Mouse (Mus musculus): ENCODE measurements around the gene Dlgap1. TPM values are rescaled to one million over a fixed set of nuclear protein-coding genes. Genes with fewer than 3 reads are reported as not detected.
A peak's percentile ranks its signal among the peaks of the same experiment; 100 is the strongest.

The Dlgap1 gene
- polyA plus RNA-seq, 1 experiment from 2014 or later = 1.3 TPM

- WGBS = 13% methylated on average over 10 of the region's 10 CpGs
- H3K4me3 ChIP-seq (ENCODE audit: low read length) = no peak overlapping the region
- no peaks in the 10 kb centered on the region for H3K36me3 ChIP-seq (ENCODE audit: control insufficient read depth, insufficient read depth, low read length)
- H3K27ac ChIP-seq (ENCODE audit: low read length) = no peak overlapping the region
- no peak for ATAC-seq
- H3K4me2 ChIP-seq (ENCODE audit: low read depth, low read length) = no peak overlapping the region
- no peaks in the 10 kb centered on the region for H3K9me3 ChIP-seq (ENCODE audit: control insufficient read depth, low read length)
- no peak overlapping the region for H3K9ac ChIP-seq (ENCODE audit: low read depth, low read length)
- no peaks in the 10 kb centered on the region for H3K4me1 ChIP-seq (ENCODE audit: control insufficient read depth, insufficient read depth, low read length)
- H3K27me3 ChIP-seq (replicated peaks; ENCODE audit: control insufficient read depth, insufficient read depth, low read length) = no peaks in the 10 kb centered on the region
Measured at GRCm38 (mm10) chr17:70772120-70772899, 803.4 kb downstream of the Dlgap1 start.

GRCm38 (mm10) chr17:70779770-70780169, 810.9 kb downstream of the Dlgap1 start:
- no peak overlapping the region for H3K4me2 ChIP-seq (ENCODE audit: low read depth, low read length)

GRCm38 (mm10) chr17:70780726-70781689, 812.1 kb downstream of the Dlgap1 start:
- no peaks in the 10 kb centered on the region for H3K36me3 ChIP-seq (ENCODE audit: control insufficient read depth, insufficient read depth, low read length)
- H3K4me3 ChIP-seq (ENCODE audit: low read length) = no peak overlapping the region
- peak overlapping the region; percentile 46 for H3K27ac ChIP-seq (ENCODE audit: low read length)
- no peak overlapping the region for H3K4me2 ChIP-seq (ENCODE audit: low read depth, low read length)
- no peak overlapping the region for H3K9ac ChIP-seq (ENCODE audit: low read depth, low read length)
- no peaks in the 10 kb centered on the region for H3K9me3 ChIP-seq (ENCODE audit: control insufficient read depth, low read length)
- no peaks in the 10 kb centered on the region for H3K27me3 ChIP-seq (replicated peaks; ENCODE audit: control insufficient read depth, insufficient read depth, low read length)
- peak; percentile 92 for ATAC-seq
- 38% methylated on average over 17 of the region's 18 CpGs for WGBS
- H3K4me1 ChIP-seq (ENCODE audit: control insufficient read depth, insufficient read depth, low read length) = no peaks in the 10 kb centered on the region

More at GRCm38 (mm10) chr17:70779770-70780169, 810.9 kb downstream of the Dlgap1 start:
- Histone ChIP-seq H3K27me3 (replicated peaks; ENCODE audit: control insufficient read depth, insufficient read depth, low read length) (no peaks in the 10 kb centered on the region), H3K4me3 (ENCODE audit: low read length) (no peak overlapping the region), H3K36me3 (ENCODE audit: control insufficient read depth, insufficient read depth, low read length) (no peaks in the 10 kb centered on the region), H3K9me3 (ENCODE audit: control insufficient read depth, low read length) (no peaks in the 10 kb centered on the region), H3K4me1 (ENCODE audit: control insufficient read depth, insufficient read depth, low read length) (no peaks in the 10 kb centered on the region), H3K9ac (ENCODE audit: low read depth, low read length) (no peak overlapping the region), H3K27ac (ENCODE audit: low read length) (peak overlapping the region; percentile 21; the same call in 1 of the 2 replicates)
- WGBS = 33% methylated on average over 7 of the region's 7 CpGs
- 0 out of 2 replicates have a peak, but pooled peaks have one; percentile 42 for ATAC-seq

- Histone ChIP-seq H3K4me2 (ENCODE audit: low read depth, low read length) (no peak overlapping the region), H3K4me1 (ENCODE audit: control insufficient read depth, insufficient read depth, low read length) (no peaks in the 10 kb centered on the region), H3K36me3 (ENCODE audit: control insufficient read depth, insufficient read depth, low read length) (no peaks in the 10 kb centered on the region), H3K4me3 (ENCODE audit: low read length) (no peak overlapping the region), H3K27me3 (replicated peaks; ENCODE audit: control insufficient read depth, insufficient read depth, low read length) (no peaks in the 10 kb centered on the region), H3K9ac (ENCODE audit: low read depth, low read length) (no peak overlapping the region), H3K9me3 (ENCODE audit: control insufficient read depth, low read length) (no peaks in the 10 kb centered on the region), H3K27ac (ENCODE audit: low read length) (no peak overlapping the region)
- WGBS = 89% methylated on average over 3 of the region's 3 CpGs
- no peak for ATAC-seq
Measured at GRCm38 (mm10) chr17:70783273-70783672, 814.4 kb downstream of the Dlgap1 start.

- Histone ChIP-seq H3K27ac (ENCODE audit: low read length) (no peak overlapping the region), H3K4me1 (ENCODE audit: control insufficient read depth, insufficient read depth, low read length) (no peaks in the 10 kb centered on the region), H3K4me2 (ENCODE audit: low read depth, low read length) (no peak overlapping the region), H3K9ac (ENCODE audit: low read depth, low read length) (no peak overlapping the region), H3K36me3 (ENCODE audit: control insufficient read depth, insufficient read depth, low read length) (no peaks in the 10 kb centered on the region), H3K4me3 (ENCODE audit: low read length) (no peak overlapping the region), H3K27me3 (replicated peaks; ENCODE audit: control insufficient read depth, insufficient read depth, low read length) (no peaks in the 10 kb centered on the region), H3K9me3 (ENCODE audit: control insufficient read depth, low read length) (peaks cover 2% of the 10 kb centered on the region; the same call in 1 of the 2 replicates)
- WGBS = 84% methylated on average over 2 of the region's 2 CpGs
- ATAC-seq = no peak
Measured at GRCm38 (mm10) chr17:70787366-70787765, 818.5 kb downstream of the Dlgap1 start.

GRCm38 (mm10) chr17:70790801-70791200, 821.9 kb downstream of the Dlgap1 start:
- 90% methylated on average over 4 of the region's 4 CpGs for WGBS
- H3K4me2 ChIP-seq (ENCODE audit: low read depth, low read length) = no peak overlapping the region
- no peak overlapping the region for H3K9ac ChIP-seq (ENCODE audit: low read depth, low read length)
- no peaks in the 10 kb centered on the region for H3K27me3 ChIP-seq (replicated peaks; ENCODE audit: control insufficient read depth, insufficient read depth, low read length)
- H3K9me3 ChIP-seq (ENCODE audit: control insufficient read depth, low read length) = peaks cover 2% of the 10 kb centered on the region; the same call in 1 of the 2 replicates
- no peaks in the 10 kb centered on the region for H3K36me3 ChIP-seq (ENCODE audit: control insufficient read depth, insufficient read depth, low read length)
- no peak overlapping the region for H3K27ac ChIP-seq (ENCODE audit: low read length)
- peaks cover 11% of the 10 kb centered on the region; the same call in 1 of the 2 replicates for H3K4me1 ChIP-seq (ENCODE audit: control insufficient read depth, insufficient read depth, low read length)
- H3K4me3 ChIP-seq (ENCODE audit: low read length) = no peak overlapping the region
- no peak for ATAC-seq

- H3K27me3 ChIP-seq (replicated peaks; ENCODE audit: control insufficient read depth, insufficient read depth, low read length) = no peaks in the 10 kb centered on the region
Measured at GRCm38 (mm10) chr17:70791596-70792275, 822.9 kb downstream of the Dlgap1 start.

GRCm38 (mm10) chr17:70794291-70794690, 825.4 kb downstream of the Dlgap1 start:
- peaks cover 11% of the 10 kb centered on the region; the same call in 1 of the 2 replicates for H3K4me1 ChIP-seq (ENCODE audit: control insufficient read depth, insufficient read depth, low read length)
- no peaks in the 10 kb centered on the region for H3K36me3 ChIP-seq (ENCODE audit: control insufficient read depth, insufficient read depth, low read length)
- peak overlapping the region; percentile 26; the same call in 1 of the 2 replicates for H3K4me2 ChIP-seq (ENCODE audit: low read depth, low read length)
- H3K4me3 ChIP-seq (ENCODE audit: low read length) = no peak overlapping the region
- WGBS = 7% methylated on average over 7 of the region's 7 CpGs
- no peaks in the 10 kb centered on the region for H3K9me3 ChIP-seq (ENCODE audit: control insufficient read depth, low read length)
- 0 out of 2 replicates have a peak overlapping the region, but pooled peaks have one; percentile 16 for H3K27ac ChIP-seq (ENCODE audit: low read length)
- peak; percentile 85 for ATAC-seq
- no peaks in the 10 kb centered on the region for H3K27me3 ChIP-seq (replicated peaks; ENCODE audit: control insufficient read depth, insufficient read depth, low read length)
- no peak overlapping the region for H3K9ac ChIP-seq (ENCODE audit: low read depth, low read length)

More at GRCm38 (mm10) chr17:70791596-70792275, 822.9 kb downstream of the Dlgap1 start:
- Histone ChIP-seq H3K9me3 (ENCODE audit: control insufficient read depth, low read length) (peaks cover 2% of the 10 kb centered on the region; the same call in 1 of the 2 replicates), H3K9ac (ENCODE audit: low read depth, low read length) (no peak overlapping the region), H3K4me1 (ENCODE audit: control insufficient read depth, insufficient read depth, low read length) (peaks cover 11% of the 10 kb centered on the region; the same call in 1 of the 2 replicates), H3K4me2 (ENCODE audit: low read depth, low read length) (no peak overlapping the region), H3K4me3 (ENCODE audit: low read length) (no peak overlapping the region), H3K36me3 (ENCODE audit: control insufficient read depth, insufficient read depth, low read length) (no peaks in the 10 kb centered on the region), H3K27ac (ENCODE audit: low read length) (no peak overlapping the region)
- 76% methylated on average over 9 of the region's 9 CpGs for WGBS
- ATAC-seq = no peak
